Mouse (Mus musculus): Measurements from ENCODE around the gene Lrrc47. TPM values are rescaled to one million over a fixed set of nuclear protein-coding genes. Genes with fewer than 3 reads are reported as not detected.

Lrrc47 gene
- polyA plus RNA-seq, 1 experiment = 40.2 TPM

- TF ChIP-seq POLR2A (IDR thresholded peaks at IDR 0.05; ENCODE audit: low read depth, low read length) = no peak
- TF ChIP-seq CTCF (conservative IDR thresholded peaks at IDR 0.05; ENCODE audit: insufficient read depth, insufficient read length, low read depth, low read length) = no peak
- Histone ChIP-seq H3K27me3 (replicated peaks; ENCODE audit: control insufficient read depth, insufficient read depth, low read length) (no peaks in the 10 kb centered on the region), H3K36me3 (ENCODE audit: control insufficient read depth, insufficient read depth, low read length) (no peaks in the 10 kb centered on the region), H3K4me1 (ENCODE audit: control insufficient read depth, insufficient read depth, low read length) (no peaks in the 10 kb centered on the region), H3K4me3 (ENCODE audit: insufficient read depth, low read depth, low read length) (no peak overlapping the region), H3K27ac (ENCODE audit: insufficient read depth, low read depth, low read length) (no peak overlapping the region)
- no peak for DNase-seq
- WGBS = 65% methylated on average over 2 of the region's 2 CpGs
Observed at GRCm38 (mm10) chr4:154056046-154056445, 44.5 kb downstream of the Lrrc47 start.

- Histone ChIP-seq H3K27me3 (replicated peaks; ENCODE audit: control insufficient read depth, insufficient read depth, low read length) (no peaks in the 10 kb centered on the region), H3K27ac (ENCODE audit: insufficient read depth, low read depth, low read length) (no peak overlapping the region), H3K36me3 (ENCODE audit: control insufficient read depth, insufficient read depth, low read length) (no peaks in the 10 kb centered on the region), H3K4me3 (ENCODE audit: insufficient read depth, low read depth, low read length) (no peak overlapping the region), H3K4me1 (ENCODE audit: control insufficient read depth, insufficient read depth, low read length) (no peaks in the 10 kb centered on the region)
- no peak for DNase-seq
- WGBS = 28% methylated on average over 2 of the region's 2 CpGs
- TF ChIP-seq POLR2A (IDR thresholded peaks at IDR 0.05; ENCODE audit: low read depth, low read length) = no peak
- TF ChIP-seq CTCF (conservative IDR thresholded peaks at IDR 0.05; ENCODE audit: insufficient read depth, insufficient read length, low read depth, low read length) = no peak
Observed at GRCm38 (mm10) chr4:154056661-154057060, 45.1 kb downstream of the Lrrc47 start.

- 66% methylated on average over 4 of the region's 4 CpGs for WGBS
- H3K4me1 ChIP-seq (ENCODE audit: control insufficient read depth, insufficient read depth, low read length) = no peaks in the 10 kb centered on the region
- no peak for TF ChIP-seq POLR2A (IDR thresholded peaks at IDR 0.05; ENCODE audit: low read depth, low read length)
- no peak for TF ChIP-seq CTCF (conservative IDR thresholded peaks at IDR 0.05; ENCODE audit: insufficient read depth, insufficient read length, low read depth, low read length)
- no peaks in the 10 kb centered on the region for H3K27me3 ChIP-seq (replicated peaks; ENCODE audit: control insufficient read depth, insufficient read depth, low read length)
- no peak overlapping the region for H3K27ac ChIP-seq (ENCODE audit: insufficient read depth, low read depth, low read length)
- no peak overlapping the region for H3K4me3 ChIP-seq (ENCODE audit: insufficient read depth, low read depth, low read length)
- no peak for DNase-seq
- H3K36me3 ChIP-seq (ENCODE audit: control insufficient read depth, insufficient read depth, low read length) = no peaks in the 10 kb centered on the region
Observed at GRCm38 (mm10) chr4:154057696-154058095, 46.2 kb downstream of the Lrrc47 start.

GRCm38 (mm10) chr4:154064827-154065773 lies 53.6 kb downstream of the Lrrc47 start:
- Histone ChIP-seq H3K4me3 (ENCODE audit: insufficient read depth, low read depth, low read length) (no peak overlapping the region), H3K36me3 (ENCODE audit: control insufficient read depth, insufficient read depth, low read length) (no peaks in the 10 kb centered on the region), H3K4me1 (ENCODE audit: control insufficient read depth, insufficient read depth, low read length) (no peaks in the 10 kb centered on the region), H3K27ac (ENCODE audit: insufficient read depth, low read depth, low read length) (no peak overlapping the region), H3K27me3 (replicated peaks; ENCODE audit: control insufficient read depth, insufficient read depth, low read length) (no peaks in the 10 kb centered on the region)
- TF ChIP-seq POLR2A (IDR thresholded peaks at IDR 0.05; ENCODE audit: low read depth, low read length) (no peak), CTCF (conservative IDR thresholded peaks at IDR 0.05; ENCODE audit: insufficient read depth, insufficient read length, low read depth, low read length) (peak; percentile 80)
- WGBS = 59% methylated on average over 14 of the region's 14 CpGs
- peak; percentile 45 for DNase-seq

GRCm38 (mm10) chr4:154070896-154071295 lies 59.4 kb downstream of the Lrrc47 start:
- H3K27me3 ChIP-seq (replicated peaks; ENCODE audit: control insufficient read depth, insufficient read depth, low read length) = no peaks in the 10 kb centered on the region
- WGBS = 2% methylated on average over 5 of the region's 5 CpGs
- no peak overlapping the region for H3K4me3 ChIP-seq (ENCODE audit: insufficient read depth, low read depth, low read length)
- TF ChIP-seq POLR2A (IDR thresholded peaks at IDR 0.05; ENCODE audit: low read depth, low read length) (no peak), CTCF (conservative IDR thresholded peaks at IDR 0.05; ENCODE audit: insufficient read depth, insufficient read length, low read depth, low read length) (peak; percentile 46; the same call in 1 of the 2 replicates)
- H3K4me1 ChIP-seq (ENCODE audit: control insufficient read depth, insufficient read depth, low read length) = no peaks in the 10 kb centered on the region
- H3K27ac ChIP-seq (ENCODE audit: insufficient read depth, low read depth, low read length) = no peak overlapping the region
- DNase-seq = peak; percentile 25
- no peaks in the 10 kb centered on the region for H3K36me3 ChIP-seq (ENCODE audit: control insufficient read depth, insufficient read depth, low read length)

Other genes starting within 250 kb of the Lrrc47 start
- 42.6 and 45.1 TPM in 2 replicates for gene A430005L14Rik, start 54.5 kb upstream of the Lrrc47 start, polyA plus RNA-seq (2012; rRNA removed)
- gene Dffb, start 36.6 kb upstream of the Lrrc47 start, polyA plus RNA-seq (2012; rRNA removed) = 5.0 and 10.1 TPM in 2 replicates
- gene Cep104, start 36.5 kb upstream of the Lrrc47 start, polyA plus RNA-seq (2012; rRNA removed) = 18.4 and 19.7 TPM in 2 replicates
- gene Smim1, start 14.5 kb downstream of the Lrrc47 start, polyA plus RNA-seq (2012; rRNA removed) = 294 and 307 TPM in 2 replicates
- not detected in 2 replicates for gene Ccdc27, start 30.9 kb downstream of the Lrrc47 start, polyA plus RNA-seq (2012; rRNA removed)
- 0.03 TPM in 2 replicates for gene Trp73, start 128.5 kb downstream of the Lrrc47 start, polyA plus RNA-seq (2012; rRNA removed)
- gene Wrap73, start 130.6 kb downstream of the Lrrc47 start, polyA plus RNA-seq (2012; rRNA removed) = 18.4 and 18.7 TPM in 2 replicates
- gene Tprgl, start 148.9 kb downstream of the Lrrc47 start, polyA plus RNA-seq (2012; rRNA removed) = 173 and 177 TPM in 2 replicates
- 0.55 and 1.2 TPM in 2 replicates for gene Megf6, start 159.0 kb downstream of the Lrrc47 start, polyA plus RNA-seq (2012; rRNA removed)

All from kidney, adult 2 months (tissue).